Mouse (Mus musculus) embryonic facial prominence, embryonic 12.5 days (tissue): ENCODE measurements around the gene Ccr6. TPM values are rescaled to one million over a fixed set of nuclear protein-coding genes. Genes with fewer than 3 reads are reported as not detected.

Experiments
- ATAC-seq: fragments of 200-750 bp; cut with Nextera tagmentation; 2 replicates; pipeline ENCODE4 v1.8.0; 2017; ENCODE audit not compliant: insufficient number of reproducible peaks, insufficient read depth, low FRiP score, low TSS enrichment
- H3K27ac ChIP-seq: fragments of 300-500 bp; sonication (generic); 2 replicates; pipeline ENCODE4 v1.5.1; 2016; ENCODE audit warnings: mild to moderate bottlenecking
- H3K27me3 ChIP-seq: fragments of 300-500 bp; sonication (generic); 2 replicates; pipeline ENCODE4 v1.6.1; 2016; ENCODE audit warnings: mild to moderate bottlenecking, moderate library complexity
- H3K36me3 ChIP-seq: fragments of 300-500 bp; sonication (generic); 2 replicates; pipeline ENCODE4 v1.6.1; 2016; ENCODE audit warnings: mild to moderate bottlenecking
- H3K4me1 ChIP-seq: fragments of 300-500 bp; sonication (generic); 2 replicates; pipeline ENCODE4 v1.6.1; 2016
- H3K4me2 ChIP-seq: fragments of 300-500 bp; sonication (generic); replicated peaks from 2 replicates; pipeline ENCODE4 v1.6.1; 2016; ENCODE audit warnings: mild to moderate bottlenecking, moderate library complexity
- H3K4me3 ChIP-seq: fragments of 300-500 bp; sonication (generic); 2 replicates; pipeline ENCODE4 v1.5.1; 2016; ENCODE audit warnings: mild to moderate bottlenecking
- H3K9ac ChIP-seq: fragments of 300-500 bp; sonication (generic); 2 replicates; pipeline ENCODE4 v1.6.1; 2016; ENCODE audit warnings: mild to moderate bottlenecking, moderate library complexity
- H3K9me3 ChIP-seq: fragments of 300-500 bp; sonication (generic); 2 replicates; pipeline ENCODE4 v1.6.1; 2016; ENCODE audit warnings: mild to moderate bottlenecking, moderate library complexity
- WGBS: fragments of 180-500 bp; shearing (Covaris S2); methylation state at CpG from one replicate; pipeline ENCODE4 v1.1.7; 2016; 5-methylcytosine and 5-hydroxymethylcytosine counted together
- polyA plus RNA-seq: library from polyadenylated mRNA; unstranded; fragments of >200 nt; fragmentation: Nextera tagmentation; extraction: Ambion mirVana; gene quantifications from 2 replicates; pipeline ENCODE4 v1.2.1, GENCODE M21; 2016

The Ccr6 gene
- polyA plus RNA-seq, 1 experiment from 2014 or later = not detected

DNA sequence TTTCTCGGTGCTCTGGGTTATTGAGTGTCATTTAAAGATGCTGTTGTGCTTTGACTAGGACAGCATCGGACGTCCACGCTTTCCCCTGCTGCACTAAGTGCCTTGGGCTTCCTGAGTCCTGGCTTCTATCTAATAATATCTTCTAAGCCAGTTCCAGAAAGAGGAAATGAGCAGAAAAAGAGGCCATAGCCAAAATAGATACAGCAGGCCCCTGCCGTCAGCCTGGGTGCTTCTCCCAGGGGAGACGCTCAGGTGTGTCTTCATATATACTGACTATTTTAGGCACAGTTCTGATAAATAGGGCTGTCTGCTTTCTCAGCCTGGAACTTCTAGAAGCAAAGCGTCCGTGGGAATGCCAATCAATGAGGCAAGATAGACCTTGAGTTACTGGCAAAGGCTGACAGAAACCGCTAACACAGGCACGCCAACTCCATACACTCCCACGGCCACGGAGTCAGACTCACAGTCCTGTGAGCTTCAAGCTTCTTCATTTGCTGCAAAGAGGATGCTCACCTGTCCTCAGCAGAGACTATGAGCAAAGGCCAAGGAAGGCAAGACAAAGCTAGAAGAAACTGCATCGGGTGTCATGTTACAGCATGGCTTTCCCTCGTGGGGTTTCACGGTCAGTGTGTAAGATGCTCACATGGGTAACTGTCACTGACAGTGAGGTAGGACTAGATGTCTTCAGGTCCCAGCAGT lies 2.3 kb downstream of the Ccr6 start:
- Histone ChIP-seq H3K9ac (no peak overlapping the region), H3K4me2 (no peak overlapping the region), H3K4me3 (no peak overlapping the region), H3K27me3 (no peaks in the 10 kb centered on the region), H3K9me3 (no peaks in the 10 kb centered on the region), H3K36me3 (no peaks in the 10 kb centered on the region), H3K27ac (no peak overlapping the region), H3K4me1 (no peaks in the 10 kb centered on the region)
- ATAC-seq = no peak
- 78% methylated on average over 15 of the region's 15 CpGs for WGBS

DNA sequence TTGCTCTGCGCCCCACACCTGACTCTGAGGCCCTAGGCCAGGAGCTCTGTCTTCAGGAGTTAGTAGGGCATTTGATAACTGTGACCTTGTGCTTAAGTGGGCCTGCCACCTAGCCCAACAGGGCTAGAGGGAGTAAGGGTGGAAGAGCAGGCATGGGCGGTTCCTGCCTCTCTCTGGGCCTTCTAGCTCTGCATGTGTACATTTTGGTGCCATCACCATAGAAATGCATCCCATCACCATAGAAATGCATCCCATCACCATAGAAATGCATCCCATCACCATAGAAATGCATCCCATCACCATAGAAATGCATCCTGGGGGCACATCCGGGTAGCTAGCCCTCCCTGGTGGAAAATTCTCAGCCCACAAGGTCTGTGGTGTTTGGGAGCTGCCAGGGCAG lies 3.7 kb downstream of the Ccr6 start:
- Histone ChIP-seq H3K4me2 (no peak overlapping the region), H3K9me3 (no peaks in the 10 kb centered on the region), H3K27ac (no peak overlapping the region), H3K9ac (no peak overlapping the region), H3K4me3 (no peak overlapping the region), H3K27me3 (no peaks in the 10 kb centered on the region), H3K4me1 (no peaks in the 10 kb centered on the region), H3K36me3 (no peaks in the 10 kb centered on the region)
- WGBS = 79% methylated on average over 3 of the region's 3 CpGs
- no peak for ATAC-seq

GRCm38 (mm10) chr17:8240517-8240916 lies 4.7 kb downstream of the Ccr6 start:
- WGBS = 58% methylated on average over 4 of the region's 4 CpGs
- no peak for ATAC-seq

DNA sequence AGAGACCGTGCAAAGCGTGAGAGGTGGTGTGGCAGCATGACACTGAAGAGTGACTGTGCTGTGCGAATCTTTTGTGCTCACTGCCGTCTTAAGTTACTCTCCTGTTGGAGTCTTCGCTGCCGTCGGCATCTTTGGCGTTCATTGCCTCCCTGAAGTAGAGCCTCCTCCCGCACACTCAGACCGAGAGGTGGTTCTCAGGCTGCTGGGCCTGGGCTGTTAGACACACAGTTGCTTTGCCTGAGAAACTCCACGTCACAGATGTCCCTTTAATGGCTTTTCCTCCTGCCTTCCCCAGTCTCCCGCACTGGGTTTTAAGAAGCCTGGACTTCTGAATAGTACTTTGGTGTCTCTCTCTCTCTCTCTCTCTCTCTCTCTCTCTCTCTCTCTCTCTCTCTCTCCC lies 5.8 kb downstream of the Ccr6 start:
- no peaks in the 10 kb centered on the region for H3K27me3 ChIP-seq
- no peaks in the 10 kb centered on the region for H3K9me3 ChIP-seq
- no peaks in the 10 kb centered on the region for H3K4me1 ChIP-seq
- H3K27ac ChIP-seq = no peak overlapping the region
- ATAC-seq = no peak
- no peaks in the 10 kb centered on the region for H3K36me3 ChIP-seq
- H3K9ac ChIP-seq = no peak overlapping the region
- no peak overlapping the region for H3K4me3 ChIP-seq
- 65% methylated on average over 12 of the region's 12 CpGs for WGBS
- no peak overlapping the region for H3K4me2 ChIP-seq

More at GRCm38 (mm10) chr17:8240517-8240916, 4.7 kb downstream of the Ccr6 start:
- H3K4me1 ChIP-seq = no peaks in the 10 kb centered on the region
- H3K27ac ChIP-seq = no peak overlapping the region
- no peaks in the 10 kb centered on the region for H3K27me3 ChIP-seq
- H3K9me3 ChIP-seq = no peaks in the 10 kb centered on the region
- H3K36me3 ChIP-seq = no peaks in the 10 kb centered on the region
- no peak overlapping the region for H3K4me2 ChIP-seq
- H3K4me3 ChIP-seq = no peak overlapping the region
- H3K9ac ChIP-seq = no peak overlapping the region

GRCm38 (mm10) chr17:8242186-8242585 lies 6.3 kb downstream of the Ccr6 start:
- Histone ChIP-seq H3K9ac (no peak overlapping the region), H3K9me3 (no peaks in the 10 kb centered on the region), H3K27ac (no peak overlapping the region), H3K4me1 (no peaks in the 10 kb centered on the region), H3K36me3 (no peaks in the 10 kb centered on the region), H3K4me3 (no peak overlapping the region), H3K27me3 (no peaks in the 10 kb centered on the region), H3K4me2 (no peak overlapping the region)
- ATAC-seq = no peak
- 87% methylated on average over 11 of the region's 11 CpGs for WGBS

GRCm38 (mm10) chr17:8244124-8244523 lies 8.3 kb downstream of the Ccr6 start:
- Histone ChIP-seq H3K9ac (no peak overlapping the region), H3K36me3 (no peaks in the 10 kb centered on the region), H3K4me3 (no peak overlapping the region), H3K4me1 (no peaks in the 10 kb centered on the region), H3K27ac (no peak overlapping the region), H3K9me3 (no peaks in the 10 kb centered on the region), H3K27me3 (no peaks in the 10 kb centered on the region), H3K4me2 (no peak overlapping the region)
- 81% methylated on average over 2 of the region's 2 CpGs for WGBS
- ATAC-seq = no peak

DNA sequence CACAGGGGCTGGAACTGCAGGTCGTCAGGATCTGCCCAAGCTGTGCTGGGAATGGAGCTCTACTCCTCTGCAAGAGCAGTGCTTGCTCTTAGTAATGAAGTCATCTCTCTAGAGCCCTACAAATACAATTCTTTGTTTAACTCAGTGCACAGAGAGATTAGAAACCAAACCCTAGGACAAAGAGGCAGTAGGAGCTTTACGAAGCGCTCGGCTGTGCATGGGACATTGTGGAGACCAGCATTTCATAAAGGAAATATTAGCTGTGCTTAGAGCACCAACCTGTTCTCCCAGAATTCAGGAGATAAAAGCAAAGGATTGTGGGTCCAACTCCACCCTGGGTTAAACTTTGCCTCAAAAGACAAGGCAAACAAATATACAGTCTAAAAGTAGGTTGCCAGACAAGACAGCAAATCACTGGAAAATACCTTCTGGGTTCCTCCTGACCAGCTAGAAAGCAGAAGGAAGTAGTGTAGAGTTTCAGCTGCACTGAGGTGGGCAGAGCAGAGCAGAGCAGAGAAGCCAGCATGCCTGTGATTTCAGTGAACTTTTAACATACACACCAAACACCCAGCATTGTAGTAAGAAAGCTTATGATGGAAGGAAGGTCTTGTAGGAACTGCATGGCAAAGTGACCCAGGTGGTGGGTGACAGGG lies 10.4 kb downstream of the Ccr6 start:
- Histone ChIP-seq H3K4me3 (no peak overlapping the region), H3K27ac (no peak overlapping the region), H3K36me3 (no peaks in the 10 kb centered on the region), H3K9me3 (no peaks in the 10 kb centered on the region), H3K4me2 (no peak overlapping the region), H3K4me1 (no peaks in the 10 kb centered on the region), H3K27me3 (no peaks in the 10 kb centered on the region), H3K9ac (no peak overlapping the region)
- 76% methylated on average over 4 of the region's 4 CpGs for WGBS
- ATAC-seq = no peak

GRCm38 (mm10) chr17:8251704-8252103 lies 15.9 kb downstream of the Ccr6 start:
- Histone ChIP-seq H3K4me1 (no peaks in the 10 kb centered on the region), H3K27ac (no peak overlapping the region), H3K27me3 (no peaks in the 10 kb centered on the region), H3K9ac (no peak overlapping the region), H3K36me3 (no peaks in the 10 kb centered on the region), H3K4me2 (no peak overlapping the region), H3K4me3 (no peak overlapping the region), H3K9me3 (no peaks in the 10 kb centered on the region)
- 90% methylated on average over 7 of the region's 7 CpGs for WGBS
- ATAC-seq = no peak

DNA sequence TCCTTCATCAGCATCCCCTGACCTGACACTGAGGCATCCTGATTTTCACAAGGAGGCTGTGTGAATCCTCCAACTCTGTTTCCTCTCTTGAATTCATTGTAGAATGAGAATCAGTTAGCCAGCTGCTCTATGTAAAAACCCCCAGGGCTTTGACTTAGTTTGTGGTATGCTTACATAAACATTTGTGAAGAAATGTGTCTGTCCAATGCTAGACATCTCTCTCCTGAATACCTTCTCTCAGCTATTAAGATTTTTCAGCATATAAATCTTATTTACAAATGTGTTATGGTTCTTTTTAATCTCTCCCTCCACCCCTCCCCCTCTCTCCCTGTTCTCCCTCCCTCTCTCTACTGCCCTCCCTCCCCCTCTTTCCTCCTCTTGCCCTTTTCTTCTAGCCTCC lies 18.4 kb downstream of the Ccr6 start:
- Histone ChIP-seq H3K4me1 (no peaks in the 10 kb centered on the region), H3K27ac (no peak overlapping the region), H3K36me3 (no peaks in the 10 kb centered on the region), H3K27me3 (no peaks in the 10 kb centered on the region), H3K9me3 (no peaks in the 10 kb centered on the region), H3K4me3 (no peak overlapping the region), H3K4me2 (no peak overlapping the region), H3K9ac (no peak overlapping the region)
- no peak for ATAC-seq

DNA sequence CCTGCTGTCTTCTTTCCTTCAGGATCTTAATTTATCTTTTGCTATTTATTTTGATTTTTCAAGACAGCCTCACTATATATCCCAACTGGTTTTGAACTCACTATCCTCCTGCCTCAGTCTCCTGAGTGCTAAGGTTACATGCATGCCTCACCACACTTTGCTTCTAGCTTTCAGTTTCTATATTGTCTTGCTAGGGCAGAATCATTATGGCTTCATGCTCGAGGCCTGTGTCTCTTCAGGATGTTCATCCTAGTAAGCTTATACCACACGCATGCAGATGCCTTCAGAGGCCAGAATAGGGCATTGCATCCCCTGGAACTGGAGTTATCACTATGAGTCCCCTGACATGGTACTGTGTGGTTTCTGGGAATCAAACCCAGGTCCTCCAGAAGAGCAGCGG lies 19.1 kb downstream of the Ccr6 start:
- Histone ChIP-seq H3K9ac (no peak overlapping the region), H3K36me3 (no peaks in the 10 kb centered on the region), H3K27me3 (no peaks in the 10 kb centered on the region), H3K4me1 (no peaks in the 10 kb centered on the region), H3K4me2 (no peak overlapping the region), H3K4me3 (no peak overlapping the region), H3K9me3 (no peaks in the 10 kb centered on the region), H3K27ac (no peak overlapping the region)
- no peak for ATAC-seq
- 75% methylated on average over 3 of the region's 3 CpGs for WGBS

GRCm38 (mm10) chr17:8255583-8255982 lies 19.7 kb downstream of the Ccr6 start:
- no peak overlapping the region for H3K9ac ChIP-seq
- no peak for ATAC-seq
- no peak overlapping the region for H3K27ac ChIP-seq
- no peak overlapping the region for H3K4me2 ChIP-seq
- H3K4me3 ChIP-seq = no peak overlapping the region
- H3K9me3 ChIP-seq = no peaks in the 10 kb centered on the region
- H3K4me1 ChIP-seq = no peaks in the 10 kb centered on the region
- H3K27me3 ChIP-seq = no peaks in the 10 kb centered on the region
- WGBS = 84% methylated on average over 6 of the region's 6 CpGs
- no peaks in the 10 kb centered on the region for H3K36me3 ChIP-seq

DNA sequence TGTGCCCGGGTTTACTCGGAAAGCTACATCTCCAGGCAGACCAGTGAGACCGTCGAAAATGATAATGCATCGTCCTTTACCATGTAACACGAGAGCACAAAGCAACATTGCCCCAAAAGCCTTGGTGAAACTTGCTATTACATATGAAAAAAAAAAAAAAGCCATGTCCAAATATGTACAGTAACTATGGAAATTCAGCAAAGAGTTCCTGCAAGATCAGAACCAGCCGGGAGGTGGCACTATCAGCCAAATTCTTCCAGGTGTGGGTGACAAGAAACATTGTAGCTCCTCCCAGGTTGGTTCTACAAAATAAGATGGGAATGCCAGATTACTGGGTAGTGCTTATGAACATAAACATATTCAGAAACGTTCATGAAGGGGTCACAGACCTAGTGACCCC lies 21.1 kb downstream of the Ccr6 start:
- no peaks in the 10 kb centered on the region for H3K27me3 ChIP-seq
- 71% methylated on average over 8 of the region's 8 CpGs for WGBS
- H3K4me3 ChIP-seq = no peak overlapping the region
- H3K4me1 ChIP-seq = no peaks in the 10 kb centered on the region
- no peak overlapping the region for H3K27ac ChIP-seq
- H3K9ac ChIP-seq = no peak overlapping the region
- H3K36me3 ChIP-seq = no peaks in the 10 kb centered on the region
- H3K4me2 ChIP-seq = no peak overlapping the region
- ATAC-seq = no peak
- H3K9me3 ChIP-seq = no peaks in the 10 kb centered on the region
